Mouse (Mus musculus): ENCODE measurements around the gene Rora.

DNA sequence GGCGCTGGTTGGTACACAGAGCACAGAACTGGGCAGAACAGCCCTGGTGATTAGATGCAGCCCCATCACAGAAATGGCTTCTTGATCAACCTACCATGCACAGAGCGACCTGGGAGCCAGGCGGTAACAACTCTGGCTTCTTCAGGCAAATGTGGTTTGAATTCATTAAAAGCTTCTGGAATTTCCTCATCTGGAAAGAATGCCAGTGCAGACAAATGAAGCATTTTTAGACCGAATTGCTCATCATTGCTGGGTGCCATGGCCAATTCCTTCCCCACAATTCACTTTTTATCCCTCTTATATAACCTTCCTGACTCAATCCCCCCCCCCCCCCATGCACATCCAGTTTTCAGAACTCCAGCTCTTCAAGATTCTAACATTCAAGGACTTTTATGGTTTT is 28.6 kb upstream of the Rora start:
- no peak for TF ChIP-seq CTCF (IDR thresholded peaks at IDR 0.05; ENCODE audit: low read depth, low read length)
- TF ChIP-seq POLR2A (IDR thresholded peaks at IDR 0.05; ENCODE audit: borderline replicate concordance, low read depth, low read length), result no peak
